Mouse (Mus musculus) embryonic facial prominence, embryonic 10.5 days (tissue): ENCODE measurements around the gene Gm5796. TPM values are rescaled to one million over a fixed set of nuclear protein-coding genes. Genes with fewer than 3 reads are reported as not detected.
"Not testable (repeated sequence)": the region's sequence is repeated elsewhere in the genome, so short reads cannot be mapped to it uniquely, and the experiment has no call there.

Experiments
- DNase-seq: peaks from one replicate; pipeline ENCODE4 v3.0.0-alpha.2; 2017; ENCODE audit warnings: low spot score
- H3K27ac ChIP-seq: fragments of 300-500 bp; sonication (generic); replicated peaks from 2 replicates; pipeline ENCODE4 v1.5.1; 2016; ENCODE audit warnings: mild to moderate bottlenecking
- H3K27me3 ChIP-seq: fragments of 300-500 bp; sonication (generic); replicated peaks from 2 replicates; pipeline ENCODE4 v1.6.1; 2016; ENCODE audit warnings: low read depth, mild to moderate bottlenecking; ENCODE audit not compliant: poor library complexity, severe bottlenecking
- H3K36me3 ChIP-seq: fragments of 300-500 bp; sonication (generic); replicated peaks from 2 replicates; pipeline ENCODE4 v1.6.1; 2016; ENCODE audit warnings: mild to moderate bottlenecking, moderate library complexity
- H3K4me1 ChIP-seq: fragments of 300-500 bp; sonication (generic); 2 replicates; pipeline ENCODE4 v1.6.1; 2016
- H3K4me3 ChIP-seq: fragments of 300-500 bp; sonication (generic); 2 replicates; pipeline ENCODE4 v1.5.1; 2016; ENCODE audit warnings: mild to moderate bottlenecking, moderate library complexity
- H3K9me3 ChIP-seq: fragments of 300-500 bp; sonication (generic); 2 replicates; pipeline ENCODE4 v1.6.1; 2016; ENCODE audit warnings: mild to moderate bottlenecking
- WGBS: fragments of 180-500 bp; shearing (Covaris S2); methylation state at CpG from one replicate; pipeline ENCODE4 v1.1.7; 2016; 5-methylcytosine and 5-hydroxymethylcytosine counted together
- polyA plus RNA-seq: library from polyadenylated mRNA; unstranded; fragments of >200 nt; fragmentation: Nextera tagmentation; extraction: Ambion mirVana; gene quantifications from 2 replicates; pipeline ENCODE4 v1.2.1, GENCODE M21; 2016

The Gm5796 gene
- polyA plus RNA-seq, result 0.61 and 1.1 TPM in 2 replicates

GRCm38 (mm10) chr14:4023641-4024040, at the start of gene Gm5796:
Gm5796 (plus strand) TSS chr14:4023941.
- not testable (repeated sequence) for H3K4me1 ChIP-seq, DNase-seq, H3K4me3 ChIP-seq, H3K27ac ChIP-seq, H3K27me3 ChIP-seq, H3K9me3 ChIP-seq, H3K36me3 ChIP-seq
- 85% methylated on average over 1 of the region's 3 CpGs for WGBS

- H3K36me3 ChIP-seq, H3K27me3 ChIP-seq, H3K27ac ChIP-seq, H3K9me3 ChIP-seq, H3K4me1 ChIP-seq, H3K4me3 ChIP-seq, DNase-seq: not testable (repeated sequence)
- WGBS, result 77% methylated on average over 2 of the region's 3 CpGs
Observed at GRCm38 (mm10) chr14:3998094-3998493, 25.6 kb upstream of the Gm5796 start, which contains the start of gene Gm3099. Gm3099 (plus strand) TSS chr14:3998394.

- not testable (repeated sequence) for DNase-seq, H3K4me3 ChIP-seq, H3K36me3 ChIP-seq, H3K27me3 ChIP-seq, H3K9me3 ChIP-seq, H3K4me1 ChIP-seq, H3K27ac ChIP-seq
- WGBS, result 70% methylated on average over 3 of the region's 3 CpGs
Observed at GRCm38 (mm10) chr14:4083820-4084219, 60.1 kb downstream of the Gm5796 start, which contains the start of gene Gm3115. Gm3115 (plus strand) TSS chr14:4084120.

Other genes starting within 250 kb of the Gm5796 start
- gene Gm3002, start 213.9 kb upstream of the Gm5796 start, polyA plus RNA-seq, result 0.25 and 0.56 TPM in 2 replicates
- not detected in 2 replicates for gene Gm3033, start 177.7 kb upstream of the Gm5796 start, polyA plus RNA-seq
- 0.09 TPM in 1 of 2 replicates, not detected in the other for gene Gm2916, start 139.8 kb upstream of the Gm5796 start, polyA plus RNA-seq
- gene Gm3029, start 92.2 kb upstream of the Gm5796 start, polyA plus RNA-seq, result not detected in 2 replicates
- gene Gm3095, start 60.4 kb upstream of the Gm5796 start, polyA plus RNA-seq, result 0.21 and 0.24 TPM in 2 replicates
- gene Gm3099, start 25.5 kb upstream of the Gm5796 start, polyA plus RNA-seq, result not detected in 2 replicates
- gene Gm3115, start 60.2 kb downstream of the Gm5796 start, polyA plus RNA-seq, result not detected in 2 replicates
- 0.20 and 0.57 TPM in 2 replicates for gene Gm8108, start 86.6 kb downstream of the Gm5796 start, polyA plus RNA-seq
- not detected in 2 replicates for gene Gm3127, start 141.1 kb downstream of the Gm5796 start, polyA plus RNA-seq
- gene Gm2974, start 158.6 kb downstream of the Gm5796 start, polyA plus RNA-seq, result 1.1 and 1.5 TPM in 2 replicates
- gene Gm3138, start 225.7 kb downstream of the Gm5796 start, polyA plus RNA-seq, result not detected in 2 replicates